Mouse (Mus musculus) neural tube, embryonic 12.5 days (tissue): Measurements from ENCODE around the gene Slc7a14. TPM values are rescaled to one million over a fixed set of nuclear protein-coding genes. Genes with fewer than 3 reads are reported as not detected.

Source experiments
- ATAC-seq: fragments of 200-750 bp; cut with Nextera tagmentation; 2 replicates; pipeline ENCODE4 v1.8.0; 2017; ENCODE audit warnings: low read depth, mild to moderate bottlenecking, moderate TSS enrichment, moderate library complexity; ENCODE audit not compliant: low FRiP score
- H3K27ac ChIP-seq: fragments of 300-500 bp; sonication (generic); 2 replicates; pipeline ENCODE4 v1.5.1; 2016
- H3K27me3 ChIP-seq: fragments of 300-500 bp; sonication (generic); replicated peaks from 2 replicates; pipeline ENCODE4 v1.6.1; 2016; ENCODE audit warnings: mild to moderate bottlenecking
- H3K36me3 ChIP-seq: fragments of 300-500 bp; sonication (generic); 2 replicates; pipeline ENCODE4 v1.6.1; 2016; ENCODE audit warnings: mild to moderate bottlenecking
- H3K4me1 ChIP-seq: fragments of 300-500 bp; sonication (generic); 2 replicates; pipeline ENCODE4 v1.6.1; 2016
- H3K4me2 ChIP-seq: fragments of 300-500 bp; sonication (generic); replicated peaks from 2 replicates; pipeline ENCODE4 v1.6.1; 2016; ENCODE audit warnings: mild to moderate bottlenecking
- H3K4me3 ChIP-seq: fragments of 300-500 bp; sonication (generic); 2 replicates; pipeline ENCODE4 v1.5.1; 2016
- H3K9ac ChIP-seq: fragments of 300-500 bp; sonication (generic); 2 replicates; pipeline ENCODE4 v1.6.1; 2016; ENCODE audit warnings: mild to moderate bottlenecking
- H3K9me3 ChIP-seq: fragments of 300-500 bp; sonication (generic); 2 replicates; pipeline ENCODE4 v1.6.1; 2016; ENCODE audit warnings: mild to moderate bottlenecking
- WGBS: fragments of 180-500 bp; shearing (Covaris S2); methylation state at CpG from one replicate; pipeline ENCODE4 v1.1.7; 2016; 5-methylcytosine and 5-hydroxymethylcytosine counted together
- polyA plus RNA-seq: library from polyadenylated mRNA; unstranded; fragments of >200 nt; fragmentation: Nextera tagmentation; extraction: Ambion mirVana; gene quantifications from 2 replicates; pipeline ENCODE4 v1.2.1, GENCODE M21; 2016

Slc7a14 gene
- polyA plus RNA-seq, 1 experiment from 2014 or later, result 2.4 TPM

GRCm38 (mm10) chr3:31259553-31260255 is 50.5 kb downstream of the Slc7a14 start:
- Histone ChIP-seq H3K36me3 (0 out of 2 replicates have a peak, but pooled peaks cover 2% of the 10 kb centered on the region), H3K4me2 (no peak overlapping the region), H3K27ac (no peak overlapping the region), H3K27me3 (no peaks in the 10 kb centered on the region), H3K4me1 (peaks cover 15% of the 10 kb centered on the region; the same call in 1 of the 2 replicates), H3K9ac (no peak overlapping the region), H3K4me3 (no peak overlapping the region), H3K9me3 (no peaks in the 10 kb centered on the region)
- 72% methylated on average over 7 of the region's 7 CpGs for WGBS
- no peak for ATAC-seq

- 0 out of 2 replicates have a peak, but pooled peaks cover 2% of the 10 kb centered on the region for H3K36me3 ChIP-seq
- H3K9ac ChIP-seq, result no peak overlapping the region
- H3K27ac ChIP-seq, result no peak overlapping the region
- H3K4me2 ChIP-seq, result no peak overlapping the region
- H3K4me1 ChIP-seq, result no peaks in the 10 kb centered on the region
- H3K4me3 ChIP-seq, result no peak overlapping the region
- no peaks in the 10 kb centered on the region for H3K27me3 ChIP-seq
- no peak for ATAC-seq
- 82% methylated on average over 7 of the region's 7 CpGs for WGBS
- no peaks in the 10 kb centered on the region for H3K9me3 ChIP-seq
These were observed 55.8 kb downstream of the Slc7a14 start for GRCm38 (mm10) chr3:31254427-31254826.

GRCm38 (mm10) chr3:31253862-31254261 is 56.3 kb downstream of the Slc7a14 start:
- no peak for ATAC-seq
- Histone ChIP-seq H3K4me2 (no peak overlapping the region), H3K9me3 (no peaks in the 10 kb centered on the region), H3K4me3 (no peak overlapping the region), H3K9ac (no peak overlapping the region), H3K27ac (no peak overlapping the region), H3K27me3 (no peaks in the 10 kb centered on the region), H3K36me3 (0 out of 2 replicates have a peak, but pooled peaks cover 2% of the 10 kb centered on the region), H3K4me1 (no peaks in the 10 kb centered on the region)
- WGBS, result 94% methylated on average over 9 of the region's 9 CpGs

GRCm38 (mm10) chr3:31252566-31252965 is 57.6 kb downstream of the Slc7a14 start:
- no peaks in the 10 kb centered on the region for H3K4me1 ChIP-seq
- H3K27ac ChIP-seq, result no peak overlapping the region
- 0 out of 2 replicates have a peak, but pooled peaks cover 2% of the 10 kb centered on the region for H3K36me3 ChIP-seq
- H3K4me2 ChIP-seq, result no peak overlapping the region
- no peaks in the 10 kb centered on the region for H3K9me3 ChIP-seq
- WGBS, result 80% methylated on average over 3 of the region's 3 CpGs
- H3K9ac ChIP-seq, result no peak overlapping the region
- no peaks in the 10 kb centered on the region for H3K27me3 ChIP-seq
- ATAC-seq, result no peak
- no peak overlapping the region for H3K4me3 ChIP-seq

GRCm38 (mm10) chr3:31243478-31243877 is 66.7 kb downstream of the Slc7a14 start:
- no peaks in the 10 kb centered on the region for H3K27me3 ChIP-seq
- H3K9ac ChIP-seq, result no peak overlapping the region
- no peaks in the 10 kb centered on the region for H3K4me1 ChIP-seq
- 64% methylated on average over 1 of the region's 1 CpGs for WGBS
- no peaks in the 10 kb centered on the region for H3K9me3 ChIP-seq
- no peak overlapping the region for H3K27ac ChIP-seq
- H3K4me3 ChIP-seq, result no peak overlapping the region
- no peak for ATAC-seq
- H3K4me2 ChIP-seq, result no peak overlapping the region
- H3K36me3 ChIP-seq, result no peaks in the 10 kb centered on the region

- WGBS, result 89% methylated on average over 8 of the region's 8 CpGs
- H3K4me3 ChIP-seq, result no peak overlapping the region
- no peak overlapping the region for H3K4me2 ChIP-seq
- no peaks in the 10 kb centered on the region for H3K4me1 ChIP-seq
- H3K9ac ChIP-seq, result no peak overlapping the region
- H3K36me3 ChIP-seq, result no peaks in the 10 kb centered on the region
- no peaks in the 10 kb centered on the region for H3K27me3 ChIP-seq
- no peak for ATAC-seq
- H3K27ac ChIP-seq, result no peak overlapping the region
- no peaks in the 10 kb centered on the region for H3K9me3 ChIP-seq
These were observed 69.3 kb downstream of the Slc7a14 start for GRCm38 (mm10) chr3:31240840-31241239.

GRCm38 (mm10) chr3:31239645-31240044 is 70.5 kb downstream of the Slc7a14 start:
- Histone ChIP-seq H3K9me3 (no peaks in the 10 kb centered on the region), H3K4me2 (no peak overlapping the region), H3K4me3 (no peak overlapping the region), H3K9ac (no peak overlapping the region), H3K4me1 (no peaks in the 10 kb centered on the region), H3K27me3 (no peaks in the 10 kb centered on the region), H3K27ac (no peak overlapping the region), H3K36me3 (no peaks in the 10 kb centered on the region)
- WGBS, result 88% methylated on average over 3 of the region's 3 CpGs
- no peak for ATAC-seq

- WGBS, result 39% methylated on average over 3 of the region's 3 CpGs
- Histone ChIP-seq H3K9me3 (no peaks in the 10 kb centered on the region), H3K27ac (no peak overlapping the region), H3K4me3 (no peak overlapping the region), H3K36me3 (no peaks in the 10 kb centered on the region), H3K4me2 (no peak overlapping the region), H3K9ac (no peak overlapping the region), H3K4me1 (no peaks in the 10 kb centered on the region), H3K27me3 (no peaks in the 10 kb centered on the region)
- ATAC-seq, result peak; percentile 44; the same call in 1 of the 2 replicates
These were observed 72.2 kb downstream of the Slc7a14 start for GRCm38 (mm10) chr3:31237936-31238335.

GRCm38 (mm10) chr3:31236146-31236545 is 74.0 kb downstream of the Slc7a14 start:
- no peak for ATAC-seq
- H3K4me2 ChIP-seq, result no peak overlapping the region
- H3K36me3 ChIP-seq, result no peaks in the 10 kb centered on the region
- no peak overlapping the region for H3K27ac ChIP-seq
- 92% methylated on average over 3 of the region's 3 CpGs for WGBS
- no peaks in the 10 kb centered on the region for H3K9me3 ChIP-seq
- no peaks in the 10 kb centered on the region for H3K4me1 ChIP-seq
- no peak overlapping the region for H3K9ac ChIP-seq
- no peaks in the 10 kb centered on the region for H3K27me3 ChIP-seq
- H3K4me3 ChIP-seq, result no peak overlapping the region

GRCm38 (mm10) chr3:31234356-31234755 is 75.8 kb downstream of the Slc7a14 start:
- H3K4me3 ChIP-seq, result no peak overlapping the region
- 80% methylated on average over 7 of the region's 7 CpGs for WGBS
- no peak overlapping the region for H3K4me2 ChIP-seq
- H3K4me1 ChIP-seq, result no peaks in the 10 kb centered on the region
- H3K9me3 ChIP-seq, result no peaks in the 10 kb centered on the region
- H3K27ac ChIP-seq, result no peak overlapping the region
- H3K27me3 ChIP-seq, result no peaks in the 10 kb centered on the region
- H3K36me3 ChIP-seq, result no peaks in the 10 kb centered on the region
- no peak for ATAC-seq
- H3K9ac ChIP-seq, result no peak overlapping the region

GRCm38 (mm10) chr3:31233746-31234312 is 76.3 kb downstream of the Slc7a14 start:
- H3K9me3 ChIP-seq, result no peaks in the 10 kb centered on the region
- no peaks in the 10 kb centered on the region for H3K27me3 ChIP-seq
- no peaks in the 10 kb centered on the region for H3K36me3 ChIP-seq
- H3K4me2 ChIP-seq, result no peak overlapping the region
- H3K4me3 ChIP-seq, result no peak overlapping the region
- H3K4me1 ChIP-seq, result no peaks in the 10 kb centered on the region
- H3K9ac ChIP-seq, result no peak overlapping the region
- 86% methylated on average over 2 of the region's 2 CpGs for WGBS
- no peak overlapping the region for H3K27ac ChIP-seq
- no peak for ATAC-seq

- no peaks in the 10 kb centered on the region for H3K9me3 ChIP-seq
- H3K4me1 ChIP-seq, result 0 out of 2 replicates have a peak, but pooled peaks cover 5% of the 10 kb centered on the region
- H3K4me2 ChIP-seq, result no peak overlapping the region
- no peak overlapping the region for H3K27ac ChIP-seq
- ATAC-seq, result no peak
- no peak overlapping the region for H3K4me3 ChIP-seq
- H3K36me3 ChIP-seq, result no peaks in the 10 kb centered on the region
- no peaks in the 10 kb centered on the region for H3K27me3 ChIP-seq
- WGBS, result 82% methylated on average over 5 of the region's 5 CpGs
- H3K9ac ChIP-seq, result no peak overlapping the region
These were observed 80.9 kb downstream of the Slc7a14 start for GRCm38 (mm10) chr3:31229281-31229680.

GRCm38 (mm10) chr3:31228487-31228886 is 81.7 kb downstream of the Slc7a14 start:
- 0 out of 2 replicates have a peak, but pooled peaks cover 5% of the 10 kb centered on the region for H3K4me1 ChIP-seq
- no peaks in the 10 kb centered on the region for H3K27me3 ChIP-seq
- no peak overlapping the region for H3K4me3 ChIP-seq
- no peak overlapping the region for H3K4me2 ChIP-seq
- no peak overlapping the region for H3K27ac ChIP-seq
- H3K9me3 ChIP-seq, result no peaks in the 10 kb centered on the region
- no peak overlapping the region for H3K9ac ChIP-seq
- no peaks in the 10 kb centered on the region for H3K36me3 ChIP-seq
- no peak for ATAC-seq
- 27% methylated on average over 2 of the region's 2 CpGs for WGBS
